12 mouse cellular contexts compared by ENCODE assay signal in genomic region chr12:70058956-70059851, GRCm38 (mm10). TPM values are rescaled to one million over a fixed set of nuclear protein-coding genes. Genes with fewer than 3 reads are reported as not detected.
A peak's percentile ranks its signal among the peaks of the same experiment; 100 is the strongest.
DNase-seq lines count a peak whose midpoint lies in the region; ATAC-seq and TF ChIP-seq lines count a peak whose summit lies in the region.
"Had no signal": no experiment of that assay in that cellular context is flagged by ENCODE, and none has a peak within 500 bp of the region (broad histone marks: within the 10 kb centered on the region; RNA-seq: fewer than 3 reads in every experiment).

No protein-coding gene starts in this region.

- H3K4me2 ChIP-seq in intestine, postnatal 0 days (replicated peaks; ENCODE audit: low read depth) = no peak overlapping the region
- no peak overlapping the region for H3K4me2 ChIP-seq in intestine, embryonic 15.5 days (replicated peaks)
- H3K4me2 ChIP-seq in limb, embryonic 15.5 days = no peak overlapping the region
- H3K4me2 ChIP-seq: neural tube, embryonic 15.5 days had no signal

- DNase-seq in Muller cell, postnatal 12 days (ENCODE audit: inconsistent ontology term) = peak; percentile 85
- DNase-seq in right cerebral cortex, postnatal 14 days = no peak
- no peak for DNase-seq in neural tube, embryonic 10.5 days (ENCODE audit: extremely low spot score, low spot score)
- DNase-seq: kidney, adult 11 months had no signal

- no peaks in the 10 kb centered on the region for H3K27me3 ChIP-seq in intestine, postnatal 0 days (replicated peaks; ENCODE audit: control insufficient read depth, insufficient read depth, low read length)
- no peaks in the 10 kb centered on the region for H3K27me3 ChIP-seq in intestine, embryonic 15.5 days (replicated peaks)
- no peaks in the 10 kb centered on the region for H3K27me3 ChIP-seq in limb, embryonic 15.5 days
- H3K27me3 ChIP-seq: neural tube, embryonic 15.5 days had no signal

- no peaks in the 10 kb centered on the region for H3K9me3 ChIP-seq in intestine, postnatal 0 days (ENCODE audit: control insufficient read depth)
- H3K9me3 ChIP-seq in intestine, embryonic 15.5 days = no peaks in the 10 kb centered on the region
- no peaks in the 10 kb centered on the region for H3K9me3 ChIP-seq in limb, embryonic 15.5 days
- H3K9me3 ChIP-seq: G1E; neural tube, embryonic 15.5 days had no signal

- no peak overlapping the region for H3K27ac ChIP-seq in intestine, postnatal 0 days (ENCODE audit: low read depth, low read length)
- H3K27ac ChIP-seq in intestine, embryonic 15.5 days = no peak overlapping the region
- H3K27ac ChIP-seq in brown adipose tissue, adult 24 weeks (replicated peaks; ENCODE audit: low read depth, low read length) = peak overlapping the region; percentile 32; the same call in 1 of the 2 replicates
- H3K27ac ChIP-seq in limb, embryonic 15.5 days = peak overlapping the region; percentile 8; the same call in 1 of the 2 replicates
- H3K27ac ChIP-seq: macrophage; neural tube, embryonic 15.5 days had no signal

- H3K36me3 ChIP-seq in intestine, postnatal 0 days (ENCODE audit: control insufficient read depth, insufficient read depth) = peaks cover 8% of the 10 kb centered on the region; the same call in 1 of the 2 replicates
- H3K36me3 ChIP-seq in intestine, embryonic 15.5 days = peaks cover 12% of the 10 kb centered on the region; the same call in 1 of the 2 replicates
- peaks cover 32% of the 10 kb centered on the region for H3K36me3 ChIP-seq in limb, embryonic 15.5 days

- no peaks in the 10 kb centered on the region for H3K4me1 ChIP-seq in intestine, postnatal 0 days (replicated peaks; ENCODE audit: control insufficient read depth, insufficient read depth, low read length)
- no peaks in the 10 kb centered on the region for H3K4me1 ChIP-seq in intestine, embryonic 15.5 days (replicated peaks)
- no peaks in the 10 kb centered on the region for H3K4me1 ChIP-seq in brown adipose tissue, adult 24 weeks (ENCODE audit: control insufficient read depth, insufficient read depth, insufficient read length, low read length)
- peaks cover 11% of the 10 kb centered on the region; the same call in 1 of the 2 replicates for H3K4me1 ChIP-seq in limb, embryonic 15.5 days
- H3K4me1 ChIP-seq: neural tube, embryonic 15.5 days had no signal

- H3K4me3 ChIP-seq in intestine, postnatal 0 days (ENCODE audit: low read depth, low read length) = no peak overlapping the region
- no peak overlapping the region for H3K4me3 ChIP-seq in intestine, embryonic 15.5 days (replicated peaks)
- no peak overlapping the region for H3K4me3 ChIP-seq in brown adipose tissue, adult 24 weeks (ENCODE audit: insufficient read depth, low read depth, low read length)
- H3K4me3 ChIP-seq in limb, embryonic 15.5 days = no peak overlapping the region
- H3K4me3 ChIP-seq: neural tube, embryonic 15.5 days had no signal

- TF ChIP-seq CTCF in intestine, postnatal 0 days (IDR thresholded peaks at IDR 0.05; ENCODE audit: low read depth) = peak; percentile 51

- 74% methylated on average over 14 of the region's 14 CpGs for WGBS in intestine, postnatal 0 days
- WGBS in intestine, embryonic 15.5 days = 74% methylated on average over 14 of the region's 14 CpGs
- 58% methylated on average over 14 of the region's 14 CpGs for WGBS in limb, embryonic 15.5 days

- no peak for ATAC-seq in intestine, postnatal 0 days
- no peak for ATAC-seq in intestine, embryonic 15.5 days
- ATAC-seq in limb, embryonic 15.5 days (ENCODE audit: insufficient number of reproducible peaks, low FRiP score, low TSS enrichment, low read depth) = no peak
- no peak for ATAC-seq in cerebellum, adult (ENCODE audit: insufficient number of reproducible peaks, low FRiP score, low TSS enrichment)

- no peak overlapping the region for H3K9ac ChIP-seq in intestine, postnatal 0 days (ENCODE audit: low read depth, low read length)
- H3K9ac ChIP-seq in intestine, embryonic 15.5 days = no peak overlapping the region
- no peak overlapping the region for H3K9ac ChIP-seq in limb, embryonic 15.5 days
- H3K9ac ChIP-seq: neural tube, embryonic 15.5 days had no signal

RNA-seq across cellular contexts. Expression of gene Nin, which starts 54.3 kb away (rescaled TPM):
- polyA plus RNA-seq in intestine, postnatal 0 days (2015; fragmentation: Nextera tagmentation; extraction: Ambion mirVana) = 2.2 and 3.4 TPM in 2 replicates
- polyA plus RNA-seq in intestine, embryonic 15.5 days (2015; fragmentation: Nextera tagmentation; extraction: Ambion mirVana) = 8.4 and 9.1 TPM in 2 replicates
- 3.2 and 5.2 TPM in 2 replicates for polyA plus RNA-seq in brown adipose tissue, adult 24 weeks (2012; ENCODE audit: insufficient read depth, insufficient read length, missing spikeins)
- 9.3 and 10.1 TPM in 2 replicates for polyA plus RNA-seq in limb, embryonic 15.5 days (2015; fragmentation: Nextera tagmentation; extraction: Ambion mirVana)

Comparison
In these comparisons a context has a peak if more than half of its experiments do, and no peak if none do; other contexts are left out.
1. H3K27ac ChIP-seq: peak in brown adipose tissue, adult 24 weeks (single experiment) and limb, embryonic 15.5 days (single experiment); none in intestine, postnatal 0 days (single experiment) and intestine, embryonic 15.5 days (single experiment).